Mouse (Mus musculus) spleen, adult 2 months (tissue): Measurements from ENCODE around the gene Nckap5l.

ENCODE experiments used
- CTCF ChIP-seq: fragments of 200-500 bp; IDR thresholded peaks from 2 replicates; pipeline ENCODE4 v1.5.1; 2011; ENCODE audit warnings: mild to moderate bottlenecking, inconsistent platforms; ENCODE audit not compliant: insufficient read depth, insufficient read length, insufficient replicate concordance; ENCODE audit errors: extremely low read depth
- POLR2A ChIP-seq: fragments of 200-500 bp; IDR thresholded peaks from 2 replicates; pipeline ENCODE4 v1.6.1; 2011; ENCODE audit warnings: low read depth, low read length, inconsistent platforms

DNA sequence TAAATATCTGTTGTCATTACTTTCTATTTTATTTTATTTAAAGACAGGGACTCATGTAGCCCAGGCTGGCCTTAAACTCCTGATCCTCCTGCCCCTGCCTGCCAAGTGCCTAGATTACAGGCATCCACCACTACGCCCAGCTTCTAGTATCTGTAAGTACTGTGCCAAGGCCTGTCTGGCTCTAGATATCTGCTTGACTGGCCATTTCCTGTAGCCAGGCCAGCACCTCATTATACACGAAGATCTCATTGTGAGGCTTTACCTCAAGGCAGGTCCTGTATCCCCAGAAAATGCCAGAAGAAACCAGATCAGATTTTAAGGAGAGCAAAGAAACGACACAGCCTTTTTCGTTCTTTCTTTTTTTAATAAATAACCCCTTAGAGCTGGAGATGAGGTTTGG is 12.2 kb upstream of the Nckap5l start:
- TF ChIP-seq CTCF (no peak), POLR2A (no peak)
